In genomic region chr1:43827763-43828194, GRCm38 (mm10) we compare ENCODE assay signal across 8 mouse cellular contexts. TPM values are rescaled to one million over a fixed set of nuclear protein-coding genes. Genes with fewer than 3 reads are reported as not detected.
A peak's percentile ranks its signal among the peaks of the same experiment; 100 is the strongest.
DNase-seq lines count a peak whose midpoint lies in the region; ATAC-seq and TF ChIP-seq lines count a peak whose summit lies in the region.

TSS of gene Uxs1 (minus strand) at chr1:43827800.

- no peaks in the 10 kb centered on the region for H3K27me3 ChIP-seq in hindbrain, postnatal 0 days (ENCODE audit: insufficient read depth, low read length)

- intact Hi-C loops in gastrocnemius, adult 2 months (cut with DNase I): loop anchor here (5.0 kb wide), 2 partner anchors 65 to 105 kb away; partner anchors contain the start of gene Tpp2
- intact Hi-C loops in left cerebral cortex, adult 2 months (cut with DNase I): loop anchor here (1.0 to 5.0 kb wide), 5 partner anchors 50 to 295 kb away; partner anchors contain the start of gene Tpp2

- H3K4me2 ChIP-seq in hindbrain, postnatal 0 days (ENCODE audit: low read depth, low read length): peak within 1 kb of the TSS; percentile 82

- H3K9ac ChIP-seq in hindbrain, postnatal 0 days (replicated peaks; ENCODE audit: low read length): peak within 1 kb of the TSS; percentile 73

- no peaks in the 10 kb centered on the region for H3K36me3 ChIP-seq in hindbrain, postnatal 0 days (ENCODE audit: insufficient read depth, low read length)

- TF ChIP-seq CTCF in gastrocnemius, adult 2 months (IDR thresholded peaks at IDR 0.05): no peak
- no peak for TF ChIP-seq CTCF in hindbrain, postnatal 0 days (IDR thresholded peaks at IDR 0.05; ENCODE audit: low read depth)
- no peak for TF ChIP-seq CTCF in left cerebral cortex, adult 2 months (IDR thresholded peaks at IDR 0.05)

- peak; percentile 99 for DNase-seq in ZHBTc4 (ENCODE audit: low read depth, low spot score)
- peak; percentile 99 for DNase-seq in gastrocnemius, adult 2 months
- peak; percentile 99 for DNase-seq in hindbrain, postnatal 0 days (ENCODE audit: low spot score)
- peak; percentile 98 to 99 for DNase-seq in left cerebral cortex, adult 2 months (ENCODE audit: extremely low spot score in 1 of 2, low spot score in 2 of 2)
- DNase-seq in right cerebral cortex, adult 2 months (ENCODE audit: low spot score in 2 of 2): peak; percentile 98
- DNase-seq in urinary bladder, postnatal 14 days (ENCODE audit: low spot score): peak; percentile 98

- under 1% methylated on average over 41 of the region's 41 CpGs for WGBS in hindbrain, postnatal 0 days

- ATAC-seq in common myeloid progenitor, adult 5-6 weeks (replicated peaks; ENCODE audit: low read depth, poor library complexity, severe bottlenecking): peak; percentile 95
- ATAC-seq in hindbrain, postnatal 0 days: peak; percentile 99
- ATAC-seq in megakaryocyte, adult 5-6 weeks (ENCODE audit: poor library complexity, severe bottlenecking): peak; percentile 92

- no peaks in the 10 kb centered on the region for H3K9me3 ChIP-seq in hindbrain, postnatal 0 days (ENCODE audit: low read length)

- H3K4me1 ChIP-seq in hindbrain, postnatal 0 days (ENCODE audit: insufficient read depth, low read length): peaks cover 12% of the 10 kb centered on the region

- H3K4me3 ChIP-seq in gastrocnemius, adult 2 months: peak within 1 kb of the TSS; percentile 79
- peak within 1 kb of the TSS; percentile 73 for H3K4me3 ChIP-seq in hindbrain, postnatal 0 days (ENCODE audit: low read length)
- H3K4me3 ChIP-seq in left cerebral cortex, adult 2 months: peak within 1 kb of the TSS; percentile 98

- peak within 1 kb of the TSS; percentile 91 for H3K27ac ChIP-seq in gastrocnemius, adult 2 months
- peak within 1 kb of the TSS; percentile 91 for H3K27ac ChIP-seq in hindbrain, postnatal 0 days
- peak within 1 kb of the TSS; percentile 92 for H3K27ac ChIP-seq in left cerebral cortex, adult 2 months

RNA-seq across cellular contexts. Expression of gene Uxs1, which starts in this region (rescaled TPM):
- 22.3 and 71.4 TPM in 2 replicates for total RNA-seq in common myeloid progenitor, adult 5-6 weeks (2017)
- 1 to 10 TPM; 9.2 to 10.0 TPM for total RNA-seq in gastrocnemius, adult 2 months (2021)
- 8.8 and 17.4 TPM in 2 replicates for total RNA-seq in hindbrain, postnatal 0 days (2014; rRNA removed)
- polyA plus RNA-seq in hindbrain, postnatal 0 days (2015; fragmentation: Nextera tagmentation; extraction: Ambion mirVana): 20.6 and 22.3 TPM in 2 replicates
- total RNA-seq in left cerebral cortex, adult 2 months (2021): 10 to 100 TPM; 54.8 to 61.5 TPM
- 26.5 and 41.8 TPM in 2 replicates for total RNA-seq in megakaryocyte, adult 5-6 weeks (2015)
- 43.4 and 51.6 TPM in 2 replicates for total RNA-seq in megakaryocyte, adult 5-6 weeks (2017)

Comparison
In these comparisons a context has a peak if more than half of its experiments do, and no peak if none do; other contexts are left out.
1. Peak in every context shown above with its lines: DNase-seq, ATAC-seq, H3K4me3 ChIP-seq and H3K27ac ChIP-seq.